In the genomic region with DNA sequence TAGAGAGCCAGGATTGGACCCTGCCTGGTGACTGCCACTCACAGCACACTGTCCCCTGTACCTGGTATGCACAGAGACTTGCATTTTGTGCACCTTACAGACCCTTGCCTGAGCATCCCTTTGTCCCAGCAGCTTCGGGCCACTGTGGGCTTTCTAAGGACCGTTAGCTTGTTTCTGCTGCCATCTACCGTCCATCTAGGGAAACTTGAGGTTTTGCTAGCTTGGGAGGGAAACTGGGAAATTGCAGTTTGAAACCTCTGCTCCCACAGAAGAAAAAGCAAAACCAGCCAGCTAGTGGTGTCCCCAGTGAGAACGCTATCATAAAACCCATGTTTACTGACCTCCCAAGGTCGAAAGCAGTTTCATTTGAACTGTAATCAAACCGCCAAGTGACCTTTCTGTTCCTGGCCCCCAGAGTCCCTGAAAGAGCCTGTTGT, we compare ENCODE assay signal across 9 mouse cellular contexts.
DNase-seq lines count a peak whose midpoint lies in the region; ATAC-seq lines count a peak whose summit lies in the region.
"Had no signal": no experiment of that assay in that cellular context is flagged by ENCODE, and none has a peak within 500 bp of the region (broad histone marks: within the 10 kb centered on the region; RNA-seq: fewer than 3 reads in every experiment).

No protein-coding gene starts in this region.

- no peaks in the 10 kb centered on the region for H3K9me3 ChIP-seq in limb, embryonic 12.5 days
- H3K9me3 ChIP-seq: embryonic facial prominence, embryonic 12.5 days had no signal

- DNase-seq in 3T3-L1 (ENCODE audit: low read depth, low spot score), result peak; percentile 79
- DNase-seq in T-cell, adult 2 months (ENCODE audit: low spot score), result peak; percentile 38
- DNase-seq in cerebellum, postnatal 25 days, result peak; percentile 64 to 75
- DNase-seq in kidney, adult 8-10 months, result peak; percentile 54 to 59
- peak; percentile 68 for DNase-seq in neural tube, embryonic 10.5 days (ENCODE audit: extremely low spot score, low spot score)
- DNase-seq in thymus, postnatal 0 days (ENCODE audit: low spot score), result peak; percentile 81

- H3K27ac ChIP-seq in limb, embryonic 12.5 days, result peak overlapping the region; percentile 9; the same call in 1 of the 2 replicates
- H3K27ac ChIP-seq: embryonic facial prominence, embryonic 12.5 days had no signal

- H3K4me1 ChIP-seq in limb, embryonic 12.5 days (replicated peaks), result 0 out of 2 replicates have a peak, but pooled peaks cover 15% of the 10 kb centered on the region
- H3K4me1 ChIP-seq: embryonic facial prominence, embryonic 12.5 days had no signal

- ATAC-seq in granulocyte monocyte progenitor cell, adult 5-6 weeks (replicated peaks; ENCODE audit: poor library complexity, severe bottlenecking), result peak; percentile 56
- peak; percentile 82; the same call in 1 of the 2 replicates for ATAC-seq in limb, embryonic 12.5 days (ENCODE audit: insufficient number of reproducible peaks, insufficient read depth, low FRiP score, low TSS enrichment, low read depth)

- 9% methylated on average over 6 of the region's 6 CpGs for WGBS in limb, embryonic 12.5 days

- no peak overlapping the region for H3K4me2 ChIP-seq in limb, embryonic 12.5 days
- H3K4me2 ChIP-seq: embryonic facial prominence, embryonic 12.5 days had no signal

- no peaks in the 10 kb centered on the region; the same call in 1 of the 2 replicates for H3K27me3 ChIP-seq in limb, embryonic 12.5 days
- H3K27me3 ChIP-seq: embryonic facial prominence, embryonic 12.5 days had no signal

- peaks cover 7% of the 10 kb centered on the region; the same call in 1 of the 2 replicates for H3K36me3 ChIP-seq in limb, embryonic 12.5 days

- H3K9ac ChIP-seq in limb, embryonic 12.5 days (replicated peaks), result no peak overlapping the region
- H3K9ac ChIP-seq: embryonic facial prominence, embryonic 12.5 days had no signal

- H3K4me3 ChIP-seq in limb, embryonic 12.5 days (replicated peaks), result no peak overlapping the region
- H3K4me3 ChIP-seq: embryonic facial prominence, embryonic 12.5 days had no signal
